Mouse (Mus musculus): ENCODE measurements around the gene Ralbp1. TPM values are rescaled to one million over a fixed set of nuclear protein-coding genes. Genes with fewer than 3 reads are reported as not detected.

The Ralbp1 gene
- total and polyA plus RNA-seq, 2 experiments from 2014 or later, result 40.7 to 47.7 TPM

GRCm38 (mm10) chr17:65854006-65854405, 31.6 kb downstream of the Ralbp1 start:
- no peak overlapping the region for H3K9ac ChIP-seq
- no peak for TF ChIP-seq CTCF (IDR thresholded peaks at IDR 0.05; ENCODE audit: low read depth)
- no peaks in the 10 kb centered on the region for H3K4me1 ChIP-seq (ENCODE audit: insufficient read depth)
- DNase-seq, result no peak
- no peaks in the 10 kb centered on the region for H3K27me3 ChIP-seq (ENCODE audit: insufficient read depth, low read length)
- H3K36me3 ChIP-seq (ENCODE audit: insufficient read depth), result peaks cover 62% of the 10 kb centered on the region
- no peak overlapping the region for H3K4me2 ChIP-seq (ENCODE audit: low read depth)
- no peak for ATAC-seq
- WGBS, result 94% methylated on average over 4 of the region's 4 CpGs
- H3K27ac ChIP-seq (ENCODE audit: low read depth, low read length), result no peak overlapping the region
- no peak overlapping the region for H3K4me3 ChIP-seq (ENCODE audit: low read depth, low read length)
- H3K9me3 ChIP-seq (ENCODE audit: low read length), result no peaks in the 10 kb centered on the region

GRCm38 (mm10) chr17:65853326-65853725, 32.3 kb downstream of the Ralbp1 start:
- Histone ChIP-seq H3K4me3 (ENCODE audit: low read depth, low read length) (no peak overlapping the region), H3K4me2 (ENCODE audit: low read depth) (no peak overlapping the region), H3K4me1 (ENCODE audit: insufficient read depth) (no peaks in the 10 kb centered on the region), H3K27ac (ENCODE audit: low read depth, low read length) (no peak overlapping the region), H3K9ac (no peak overlapping the region), H3K9me3 (ENCODE audit: low read length) (no peaks in the 10 kb centered on the region), H3K27me3 (ENCODE audit: insufficient read depth, low read length) (no peaks in the 10 kb centered on the region), H3K36me3 (ENCODE audit: insufficient read depth) (peaks cover 60% of the 10 kb centered on the region)
- TF ChIP-seq CTCF (IDR thresholded peaks at IDR 0.05; ENCODE audit: low read depth), result no peak
- DNase-seq (no peak), ATAC-seq (no peak)
- WGBS, result 88% methylated on average over 6 of the region's 6 CpGs

- DNase-seq, result no peak
- H3K27me3 ChIP-seq (ENCODE audit: insufficient read depth, low read length), result no peaks in the 10 kb centered on the region
- TF ChIP-seq CTCF (IDR thresholded peaks at IDR 0.05; ENCODE audit: low read depth), result peak; percentile 43
- no peaks in the 10 kb centered on the region for H3K9me3 ChIP-seq (ENCODE audit: low read length)
- no peak overlapping the region for H3K27ac ChIP-seq (ENCODE audit: low read depth, low read length)
- no peak for ATAC-seq
- WGBS, result 89% methylated on average over 6 of the region's 6 CpGs
- no peak overlapping the region for H3K4me2 ChIP-seq (ENCODE audit: low read depth)
- H3K9ac ChIP-seq, result no peak overlapping the region
- no peaks in the 10 kb centered on the region for H3K4me1 ChIP-seq (ENCODE audit: insufficient read depth)
- H3K36me3 ChIP-seq (ENCODE audit: insufficient read depth), result peaks cover 53% of the 10 kb centered on the region
- no peak overlapping the region for H3K4me3 ChIP-seq (ENCODE audit: low read depth, low read length)
Observed at GRCm38 (mm10) chr17:65851749-65852148, 33.8 kb downstream of the Ralbp1 start.

DNA sequence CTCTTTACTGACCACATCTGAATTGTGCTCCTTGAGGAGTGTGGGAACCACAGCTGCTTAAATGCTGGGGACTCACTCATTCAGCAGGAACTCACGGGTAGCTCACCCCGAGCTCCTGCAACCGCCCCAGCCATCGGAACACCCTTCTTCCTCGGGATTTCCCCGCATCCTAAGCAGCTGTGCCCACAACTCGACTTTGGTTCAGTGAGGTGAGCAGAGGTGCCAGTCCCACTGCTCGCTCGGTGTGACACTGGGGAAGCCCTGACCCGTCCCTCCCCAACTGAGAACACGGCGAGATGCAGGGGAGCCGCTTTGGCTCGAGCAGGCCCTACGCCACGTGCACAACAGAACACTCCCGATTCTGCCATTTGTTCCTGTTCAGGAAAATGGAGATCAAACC, 35.1 kb downstream of the Ralbp1 start:
- peaks cover 53% of the 10 kb centered on the region for H3K36me3 ChIP-seq (ENCODE audit: insufficient read depth)
- DNase-seq (no peak), ATAC-seq (no peak)
- TF ChIP-seq CTCF (IDR thresholded peaks at IDR 0.05; ENCODE audit: low read depth), result no peak
- 94% methylated on average over 17 of the region's 17 CpGs for WGBS
- H3K9ac ChIP-seq, result no peak overlapping the region
- H3K4me3 ChIP-seq (ENCODE audit: low read depth, low read length), result no peak overlapping the region
- H3K9me3 ChIP-seq (ENCODE audit: low read length), result no peaks in the 10 kb centered on the region
- no peak overlapping the region for H3K4me2 ChIP-seq (ENCODE audit: low read depth)
- no peaks in the 10 kb centered on the region for H3K4me1 ChIP-seq (ENCODE audit: insufficient read depth)
- no peaks in the 10 kb centered on the region for H3K27me3 ChIP-seq (ENCODE audit: insufficient read depth, low read length)
- no peak overlapping the region for H3K27ac ChIP-seq (ENCODE audit: low read depth, low read length)

GRCm38 (mm10) chr17:65847694-65848449, 37.7 kb downstream of the Ralbp1 start:
- Histone ChIP-seq H3K9ac (no peak overlapping the region), H3K27ac (ENCODE audit: low read depth, low read length) (peak overlapping the region; percentile 45; the same call in 1 of the 2 replicates)
- ATAC-seq, result peak; percentile 47; the same call in 1 of the 2 replicates

DNA sequence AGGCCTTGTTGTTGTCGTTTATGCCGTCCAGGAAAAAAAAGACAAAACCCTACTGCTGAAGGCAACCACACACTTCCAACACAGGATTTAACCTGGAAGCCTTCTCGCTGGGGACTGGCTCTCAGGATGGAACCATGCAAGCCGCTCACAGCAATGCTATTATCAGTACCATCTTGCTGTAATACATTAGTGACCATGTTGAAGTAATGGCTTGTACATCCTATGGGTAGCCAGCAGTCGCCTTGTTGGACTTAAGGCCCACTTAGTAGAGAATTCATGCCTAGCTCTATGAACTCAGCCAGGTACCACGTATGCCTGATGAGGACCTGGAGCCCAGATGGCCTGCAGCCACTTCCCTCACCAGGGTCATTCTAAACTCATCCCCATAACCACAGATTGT, 40.2 kb downstream of the Ralbp1 start:
- Histone ChIP-seq H3K27me3 (ENCODE audit: insufficient read depth, low read length) (no peaks in the 10 kb centered on the region), H3K4me1 (ENCODE audit: insufficient read depth) (no peaks in the 10 kb centered on the region), H3K36me3 (ENCODE audit: insufficient read depth) (peaks cover 57% of the 10 kb centered on the region), H3K4me3 (ENCODE audit: low read depth, low read length) (no peak overlapping the region), H3K9ac (no peak overlapping the region), H3K9me3 (ENCODE audit: low read length) (no peaks in the 10 kb centered on the region), H3K4me2 (ENCODE audit: low read depth) (no peak overlapping the region), H3K27ac (ENCODE audit: low read depth, low read length) (no peak overlapping the region)
- TF ChIP-seq CTCF (IDR thresholded peaks at IDR 0.05; ENCODE audit: low read depth), result no peak
- DNase-seq (no peak), ATAC-seq (no peak)
- WGBS, result 92% methylated on average over 6 of the region's 6 CpGs

More at GRCm38 (mm10) chr17:65847694-65848449, 37.7 kb downstream of the Ralbp1 start:
- peaks cover 57% of the 10 kb centered on the region for H3K36me3 ChIP-seq (ENCODE audit: insufficient read depth)
- DNase-seq, result peak; percentile 53
- H3K4me3 ChIP-seq (ENCODE audit: low read depth, low read length), result no peak overlapping the region
- H3K9me3 ChIP-seq (ENCODE audit: low read length), result no peaks in the 10 kb centered on the region
- no peaks in the 10 kb centered on the region for H3K27me3 ChIP-seq (ENCODE audit: insufficient read depth, low read length)
- no peak overlapping the region for H3K4me2 ChIP-seq (ENCODE audit: low read depth)
- no peaks in the 10 kb centered on the region for H3K4me1 ChIP-seq (ENCODE audit: insufficient read depth)
- 61% methylated on average over 11 of the region's 11 CpGs for WGBS
- no peak for TF ChIP-seq CTCF (IDR thresholded peaks at IDR 0.05; ENCODE audit: low read depth)

GRCm38 (mm10) chr17:65842669-65843381, 42.8 kb downstream of the Ralbp1 start:
- peak; percentile 21; the same call in 1 of the 2 replicates for ATAC-seq
- 84% methylated on average over 10 of the region's 10 CpGs for whole genome bisulfite sequencing

More at GRCm38 (mm10) chr17:65842669-65843381, 42.8 kb downstream of the Ralbp1 start:
- DNase-seq, result no peak
- H3K27ac ChIP-seq (ENCODE audit: low read depth, low read length), result no peak overlapping the region
- no peaks in the 10 kb centered on the region for H3K27me3 ChIP-seq (ENCODE audit: insufficient read depth, low read length)
- H3K9ac ChIP-seq, result no peak overlapping the region
- no peak overlapping the region for H3K4me3 ChIP-seq (ENCODE audit: low read depth, low read length)
- TF ChIP-seq CTCF (IDR thresholded peaks at IDR 0.05; ENCODE audit: low read depth), result no peak
- no peaks in the 10 kb centered on the region for H3K9me3 ChIP-seq (ENCODE audit: low read length)
- H3K4me1 ChIP-seq (ENCODE audit: insufficient read depth), result no peaks in the 10 kb centered on the region
- H3K36me3 ChIP-seq (ENCODE audit: insufficient read depth), result peaks cover 66% of the 10 kb centered on the region
- no peak overlapping the region for H3K4me2 ChIP-seq (ENCODE audit: low read depth)
